ENCODE assay signal across 15 mouse cellular contexts in genomic region chr5:43357100-43357680, GRCm38 (mm10).
DNase-seq lines count a peak whose midpoint lies in the region; ATAC-seq and TF ChIP-seq lines count a peak whose summit lies in the region.
"Had no signal": no experiment of that assay in that cellular context is flagged by ENCODE, and none has a peak within 500 bp of the region (broad histone marks: within the 10 kb centered on the region; RNA-seq: fewer than 3 reads in every experiment).

No protein-coding gene starts in this region.

- DNase-seq in gastrocnemius, adult 2 months, result no peak
- no peak for DNase-seq in gastrocnemius, postnatal 4 days (ENCODE audit: low spot score in 2 of 2)
- peak; percentile 52 for DNase-seq in liver, adult 2 months (ENCODE audit: extremely low read depth, low read depth, low spot score)
- no peak for DNase-seq in liver, embryonic 11.5 days (ENCODE audit: low spot score)
- DNase-seq in 416B (ENCODE audit: low read depth), result peak; percentile 43
- DNase-seq in brain, adult 2 months (ENCODE audit: low read depth, low spot score), result peak; percentile 25
- no peak for DNase-seq in urinary bladder, adult 2 months (ENCODE audit: low spot score)
- DNase-seq: cerebellum, adult 18-20 months; embryo, embryonic 11 days; forebrain, postnatal 0 days; gastrocnemius, postnatal 14 days; thymus, postnatal 14 days had no signal

- H3K36me3 ChIP-seq in liver, adult 2 months (ENCODE audit: control insufficient read depth, insufficient read depth, low read length), result no peaks in the 10 kb centered on the region
- H3K36me3 ChIP-seq in liver, embryonic 11.5 days (ENCODE audit: control insufficient read depth, insufficient read depth, low read length), result no peaks in the 10 kb centered on the region
- H3K36me3 ChIP-seq: midbrain, embryonic 15.5 days; neural tube, embryonic 13.5 days had no signal

- no peaks in the 10 kb centered on the region for H3K9me3 ChIP-seq in liver, embryonic 11.5 days (ENCODE audit: control insufficient read depth, low read length)
- H3K9me3 ChIP-seq: midbrain, embryonic 15.5 days; neural tube, embryonic 13.5 days had no signal

- H3K79me2 ChIP-seq in liver, adult 2 months (ENCODE audit: control insufficient read depth, insufficient read depth, low read length), result no peaks in the 10 kb centered on the region

- ATAC-seq in liver, embryonic 11.5 days (replicated peaks; ENCODE audit: low FRiP score), result no peak
- no peak for ATAC-seq in megakaryocyte-erythroid progenitor cell, adult 5-6 weeks (replicated peaks; ENCODE audit: low FRiP score, low TSS enrichment, poor library complexity, severe bottlenecking)
- ATAC-seq: forebrain, postnatal 0 days; midbrain, embryonic 15.5 days had no signal

- H3K9ac ChIP-seq in liver, adult 2 months (ENCODE audit: low read depth, low read length), result no peak overlapping the region
- H3K9ac ChIP-seq in liver, embryonic 11.5 days (ENCODE audit: low read depth, low read length), result no peak overlapping the region
- H3K9ac ChIP-seq: forebrain, postnatal 0 days; midbrain, embryonic 15.5 days; neural tube, embryonic 13.5 days had no signal

- H3K27ac ChIP-seq in gastrocnemius, adult 2 months, result no peak overlapping the region
- H3K27ac ChIP-seq in liver, adult 2 months (replicated peaks; ENCODE audit: insufficient read depth, low read depth, low read length), result no peak overlapping the region
- H3K27ac ChIP-seq in liver, embryonic 11.5 days (ENCODE audit: low read depth, low read length), result no peak overlapping the region
- H3K27ac ChIP-seq: midbrain, embryonic 15.5 days; neural tube, embryonic 13.5 days had no signal

- 74% methylated on average over 5 of the region's 5 CpGs for WGBS in liver, adult 2 months
- WGBS in liver, embryonic 11.5 days, result 73% methylated on average over 5 of the region's 5 CpGs

- TF ChIP-seq POLR2A in liver, adult 2 months (IDR thresholded peaks at IDR 0.05; ENCODE audit: extremely low read depth, insufficient read depth, low read length), result no peak

- no peak overlapping the region for H3K4me2 ChIP-seq in liver, embryonic 11.5 days
- H3K4me2 ChIP-seq: midbrain, embryonic 15.5 days; neural tube, embryonic 13.5 days had no signal

- H3K4me3 ChIP-seq in gastrocnemius, adult 2 months, result no peak overlapping the region
- no peak overlapping the region for H3K4me3 ChIP-seq in liver, adult 2 months (ENCODE audit: insufficient read depth, low read depth, low read length)
- no peak overlapping the region for H3K4me3 ChIP-seq in liver, embryonic 11.5 days (ENCODE audit: low read depth, low read length)
- H3K4me3 ChIP-seq: midbrain, embryonic 15.5 days; neural tube, embryonic 13.5 days had no signal

- peaks cover 7% of the 10 kb centered on the region; the same call in 1 of the 2 replicates for H3K4me1 ChIP-seq in liver, adult 2 months (ENCODE audit: control insufficient read depth, insufficient read depth, low read length)
- H3K4me1 ChIP-seq in liver, embryonic 11.5 days (replicated peaks; ENCODE audit: control insufficient read depth, insufficient read depth, low read length), result peaks cover 8% of the 10 kb centered on the region

- H3K27me3 ChIP-seq in liver, adult 2 months (ENCODE audit: control insufficient read depth, insufficient read depth, low read length), result no peaks in the 10 kb centered on the region
- no peaks in the 10 kb centered on the region for H3K27me3 ChIP-seq in liver, embryonic 11.5 days (replicated peaks; ENCODE audit: control insufficient read depth, insufficient read depth, low read length)
- H3K27me3 ChIP-seq: midbrain, embryonic 15.5 days; neural tube, embryonic 13.5 days had no signal

- intact Hi-C loops in gastrocnemius, adult 2 months (cut with DNase I), result no loop called here

- peak; percentile 34; the same call in 1 of the 2 replicates for TF ChIP-seq CTCF in gastrocnemius, adult 2 months (IDR thresholded peaks at IDR 0.05)
- peak; percentile 76 for TF ChIP-seq CTCF in liver, adult 2 months (IDR thresholded peaks at IDR 0.05; ENCODE audit: low read depth, low read length)

Comparison
In these comparisons a context has a peak if more than half of its experiments do, and no peak if none do; other contexts are left out.
1. DNase-seq: peak in liver, adult 2 months (single experiment), 416B (single experiment) and brain, adult 2 months (single experiment); none in gastrocnemius, adult 2 months (single experiment), gastrocnemius, postnatal 4 days (0 of 2), liver, embryonic 11.5 days (single experiment) and urinary bladder, adult 2 months (single experiment).